Mouse (Mus musculus): ENCODE measurements around the gene Dok7. TPM values are rescaled to one million over a fixed set of nuclear protein-coding genes. Genes with fewer than 3 reads are reported as not detected.

Gene Dok7
- polyA plus RNA-seq, 2 experiments: 4.7 to 11.0 TPM

DNA sequence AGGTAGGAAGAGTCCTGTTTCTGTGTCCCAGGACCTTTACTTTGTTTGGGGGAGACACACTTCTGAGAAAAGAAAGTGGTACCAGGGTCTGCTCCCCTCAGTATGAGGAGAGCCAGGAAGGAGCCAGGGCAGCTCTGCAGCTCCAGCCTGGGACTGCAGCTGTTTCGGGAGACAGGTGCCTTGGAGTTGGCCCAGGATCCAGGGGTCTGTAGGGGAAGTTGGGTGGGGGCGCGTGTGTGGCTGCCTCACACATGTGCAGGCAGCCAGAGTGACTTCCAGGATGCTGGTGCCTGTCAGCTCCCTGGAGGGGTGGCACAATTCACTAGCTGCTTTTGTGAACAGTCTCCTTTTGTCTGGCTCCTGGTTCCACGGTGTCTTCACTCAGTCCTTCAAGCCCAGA lies 1.0 kb downstream of the Dok7 start:
- H3K9ac ChIP-seq (ENCODE audit: low read depth, low read length, severe bottlenecking): no peak overlapping the region; the same call in 1 of the 2 replicates
- H3K27me3 ChIP-seq (ENCODE audit: control insufficient read depth, insufficient read depth, low read length): peaks cover 19% of the 10 kb centered on the region
- ATAC-seq (ENCODE audit: low FRiP score, low read depth): peak; percentile 48; the same call in 1 of the 2 replicates
- no peak for TF ChIP-seq POLR2A (IDR thresholded peaks at IDR 0.05; ENCODE audit: borderline replicate concordance, extremely low read depth, insufficient read depth, insufficient read length)
- WGBS: 29% methylated on average over 2 of the region's 4 CpGs
- H3K36me3 ChIP-seq (ENCODE audit: control insufficient read depth, insufficient read depth, low read length): no peaks in the 10 kb centered on the region
- no peak overlapping the region for H3K27ac ChIP-seq (replicated peaks; ENCODE audit: low read depth, low read length)
- peak overlapping the region; percentile 56 for H3K4me3 ChIP-seq (replicated peaks; ENCODE audit: low read length)
- DNase-seq (ENCODE audit: low spot score): peak; percentile 30
- H3K9me3 ChIP-seq (ENCODE audit: control insufficient read depth, low read length): no peaks in the 10 kb centered on the region
- 0 out of 2 replicates have a peak, but pooled peaks cover 3% of the 10 kb centered on the region for H3K4me1 ChIP-seq (ENCODE audit: control insufficient read depth, insufficient read depth, low read length)
- peak overlapping the region; percentile 96 for H3K4me2 ChIP-seq (replicated peaks; ENCODE audit: low read depth, low read length, severe bottlenecking)

DNA sequence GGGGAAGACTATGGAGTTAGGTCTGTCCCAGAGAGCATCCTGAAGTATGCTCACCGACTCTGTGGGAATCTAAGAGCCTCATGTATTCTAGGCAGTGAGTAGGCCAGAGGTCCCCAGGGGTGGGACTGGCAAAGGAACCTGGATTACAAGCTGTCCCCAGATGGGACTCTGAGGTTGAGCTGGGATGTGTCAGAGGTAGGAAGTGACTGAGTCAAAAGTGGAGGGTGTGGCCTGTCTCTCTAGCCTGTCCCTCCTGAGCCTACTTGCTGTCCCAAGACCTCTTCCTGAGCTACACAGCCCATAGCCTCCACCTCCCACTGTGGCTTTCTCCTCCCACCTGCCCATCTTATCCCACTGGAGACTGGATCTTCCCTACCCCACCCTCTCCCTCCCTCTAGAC lies 1.6 kb downstream of the Dok7 start:
- Histone ChIP-seq H3K36me3 (ENCODE audit: control insufficient read depth, insufficient read depth, low read length) (no peaks in the 10 kb centered on the region), H3K4me1 (ENCODE audit: control insufficient read depth, insufficient read depth, low read length) (0 out of 2 replicates have a peak, but pooled peaks cover 3% of the 10 kb centered on the region), H3K27ac (replicated peaks; ENCODE audit: low read depth, low read length) (no peak overlapping the region), H3K4me2 (replicated peaks; ENCODE audit: low read depth, low read length, severe bottlenecking) (no peak overlapping the region), H3K4me3 (replicated peaks; ENCODE audit: low read length) (no peak overlapping the region), H3K27me3 (ENCODE audit: control insufficient read depth, insufficient read depth, low read length) (peaks cover 19% of the 10 kb centered on the region), H3K9me3 (ENCODE audit: control insufficient read depth, low read length) (no peaks in the 10 kb centered on the region), H3K9ac (ENCODE audit: low read depth, low read length, severe bottlenecking) (no peak overlapping the region; the same call in 1 of the 2 replicates)
- no peak for TF ChIP-seq POLR2A (IDR thresholded peaks at IDR 0.05; ENCODE audit: borderline replicate concordance, extremely low read depth, insufficient read depth, insufficient read length)
- DNase-seq (ENCODE audit: low spot score): no peak
- 44% methylated on average over 1 of the region's 1 CpGs for WGBS
- no peak for ATAC-seq (ENCODE audit: low FRiP score, low read depth)

DNA sequence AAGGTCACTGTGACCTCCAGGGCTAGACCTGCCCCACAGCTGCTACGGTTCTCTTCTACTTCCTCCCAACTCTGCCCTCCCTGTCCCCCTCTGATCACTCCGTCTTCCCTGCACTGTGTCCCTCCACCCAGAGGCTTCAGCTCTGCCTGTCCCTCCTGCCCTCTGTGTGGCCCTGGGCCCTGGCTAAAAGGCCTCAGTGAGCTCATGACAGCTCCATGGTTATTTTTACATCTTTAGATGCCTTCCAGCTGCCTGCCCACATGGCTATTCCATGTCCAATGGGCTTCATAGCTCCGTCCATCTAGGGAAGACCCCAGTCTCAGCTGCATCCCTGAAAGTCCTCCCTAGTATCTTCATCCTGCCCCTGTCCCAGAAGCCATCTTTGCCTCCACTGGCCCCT lies 3.5 kb downstream of the Dok7 start:
- 0 out of 2 replicates have a peak, but pooled peaks cover 3% of the 10 kb centered on the region for H3K4me1 ChIP-seq (ENCODE audit: control insufficient read depth, insufficient read depth, low read length)
- H3K36me3 ChIP-seq (ENCODE audit: control insufficient read depth, insufficient read depth, low read length): no peaks in the 10 kb centered on the region
- DNase-seq (ENCODE audit: low spot score) (no peak), ATAC-seq (ENCODE audit: low FRiP score, low read depth) (no peak)
- peaks cover 19% of the 10 kb centered on the region for H3K27me3 ChIP-seq (ENCODE audit: control insufficient read depth, insufficient read depth, low read length)
- no peak overlapping the region for H3K4me3 ChIP-seq (replicated peaks; ENCODE audit: low read length)
- no peaks in the 10 kb centered on the region for H3K9me3 ChIP-seq (ENCODE audit: control insufficient read depth, low read length)
- WGBS: 71% methylated on average over 3 of the region's 3 CpGs
- no peak overlapping the region for H3K27ac ChIP-seq (replicated peaks; ENCODE audit: low read depth, low read length)
- H3K4me2 ChIP-seq (replicated peaks; ENCODE audit: low read depth, low read length, severe bottlenecking): no peak overlapping the region
- no peak for TF ChIP-seq POLR2A (IDR thresholded peaks at IDR 0.05; ENCODE audit: borderline replicate concordance, extremely low read depth, insufficient read depth, insufficient read length)
- no peak overlapping the region for H3K9ac ChIP-seq (ENCODE audit: low read depth, low read length, severe bottlenecking)

DNA sequence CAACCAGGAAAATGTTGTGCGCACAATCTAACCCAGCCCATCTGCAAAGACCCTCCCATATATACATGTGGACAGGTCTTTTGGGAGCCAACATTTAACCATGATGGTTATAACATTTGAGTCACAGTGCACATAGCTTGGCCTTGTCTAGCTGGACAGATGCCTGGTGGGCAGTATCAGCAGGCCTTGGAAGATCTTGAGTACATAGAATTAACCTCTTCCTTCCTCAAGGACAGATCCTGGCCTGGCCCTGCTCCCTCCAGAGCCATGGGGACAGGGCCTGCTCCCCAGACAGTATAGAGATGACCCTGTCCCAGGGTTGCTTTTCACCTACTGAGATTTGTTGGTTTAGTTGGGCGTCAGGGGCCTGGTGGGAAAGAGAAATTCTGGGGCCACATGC lies 13.3 kb downstream of the Dok7 start:
- H3K9ac ChIP-seq (ENCODE audit: low read depth, low read length, severe bottlenecking): no peak overlapping the region
- H3K9me3 ChIP-seq (ENCODE audit: control insufficient read depth, low read length): no peaks in the 10 kb centered on the region
- no peak overlapping the region for H3K27ac ChIP-seq (replicated peaks; ENCODE audit: low read depth, low read length)
- no peaks in the 10 kb centered on the region for H3K27me3 ChIP-seq (ENCODE audit: control insufficient read depth, insufficient read depth, low read length)
- H3K4me3 ChIP-seq (replicated peaks; ENCODE audit: low read length): no peak overlapping the region
- H3K4me1 ChIP-seq (ENCODE audit: control insufficient read depth, insufficient read depth, low read length): no peaks in the 10 kb centered on the region
- no peak for ATAC-seq (ENCODE audit: low FRiP score, low read depth)
- DNase-seq (ENCODE audit: low spot score): no peak
- no peaks in the 10 kb centered on the region for H3K36me3 ChIP-seq (ENCODE audit: control insufficient read depth, insufficient read depth, low read length)
- TF ChIP-seq POLR2A (IDR thresholded peaks at IDR 0.05; ENCODE audit: borderline replicate concordance, extremely low read depth, insufficient read depth, insufficient read length): no peak
- no peak overlapping the region for H3K4me2 ChIP-seq (replicated peaks; ENCODE audit: low read depth, low read length, severe bottlenecking)
- 84% methylated on average over 2 of the region's 2 CpGs for WGBS

DNA sequence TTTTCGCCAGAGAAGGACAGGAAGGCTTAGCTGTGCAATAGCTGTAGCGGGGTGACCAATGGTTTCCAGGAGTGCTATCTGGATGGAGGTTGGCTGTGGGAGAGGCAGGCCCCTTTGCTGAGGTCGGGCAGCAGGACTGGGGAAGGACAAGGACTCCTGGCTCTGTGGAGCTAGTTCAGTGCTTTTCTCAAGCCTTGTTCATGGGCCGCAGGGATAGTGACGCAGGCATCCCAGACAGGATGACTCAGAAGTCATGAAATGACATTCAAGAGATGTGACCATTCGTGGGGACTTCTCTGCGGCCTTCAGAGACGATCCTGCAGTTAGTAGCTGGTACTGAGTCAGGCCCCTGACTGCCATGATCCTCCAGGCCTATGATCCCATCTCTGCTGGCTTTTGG lies 13.7 kb downstream of the Dok7 start:
- Histone ChIP-seq H3K9ac (ENCODE audit: low read depth, low read length, severe bottlenecking) (no peak overlapping the region), H3K27me3 (ENCODE audit: control insufficient read depth, insufficient read depth, low read length) (no peaks in the 10 kb centered on the region), H3K36me3 (ENCODE audit: control insufficient read depth, insufficient read depth, low read length) (no peaks in the 10 kb centered on the region), H3K4me2 (replicated peaks; ENCODE audit: low read depth, low read length, severe bottlenecking) (no peak overlapping the region), H3K4me3 (replicated peaks; ENCODE audit: low read length) (no peak overlapping the region), H3K9me3 (ENCODE audit: control insufficient read depth, low read length) (no peaks in the 10 kb centered on the region), H3K27ac (replicated peaks; ENCODE audit: low read depth, low read length) (no peak overlapping the region), H3K4me1 (ENCODE audit: control insufficient read depth, insufficient read depth, low read length) (no peaks in the 10 kb centered on the region)
- TF ChIP-seq POLR2A (IDR thresholded peaks at IDR 0.05; ENCODE audit: borderline replicate concordance, extremely low read depth, insufficient read depth, insufficient read length): no peak
- 86% methylated on average over 8 of the region's 8 CpGs for WGBS
- DNase-seq (ENCODE audit: low spot score): no peak
- ATAC-seq (ENCODE audit: low FRiP score, low read depth): no peak

DNA sequence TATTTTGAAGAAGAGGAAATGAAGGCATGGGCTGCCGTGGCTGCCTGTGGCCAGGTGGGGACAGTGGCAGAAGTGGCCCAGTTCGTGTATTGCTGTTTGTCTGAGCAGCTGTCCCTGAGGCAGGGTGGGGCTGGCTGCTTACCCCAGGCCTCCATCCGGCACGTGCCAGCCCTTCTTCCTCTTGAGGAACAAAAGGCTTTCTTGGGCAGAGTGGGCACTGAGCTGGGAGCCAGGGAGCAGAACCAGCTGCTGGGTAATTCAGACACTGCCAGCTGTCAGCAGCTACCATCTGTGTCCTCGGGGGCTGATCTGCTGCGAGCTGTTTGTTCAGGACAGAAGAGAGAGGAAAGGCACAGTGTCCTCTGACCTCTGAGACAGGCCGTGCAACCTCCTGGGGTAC lies 14.4 kb downstream of the Dok7 start:
- Histone ChIP-seq H3K9me3 (ENCODE audit: control insufficient read depth, low read length) (no peaks in the 10 kb centered on the region), H3K9ac (ENCODE audit: low read depth, low read length, severe bottlenecking) (no peak overlapping the region), H3K4me2 (replicated peaks; ENCODE audit: low read depth, low read length, severe bottlenecking) (no peak overlapping the region), H3K4me1 (ENCODE audit: control insufficient read depth, insufficient read depth, low read length) (no peaks in the 10 kb centered on the region), H3K36me3 (ENCODE audit: control insufficient read depth, insufficient read depth, low read length) (no peaks in the 10 kb centered on the region), H3K4me3 (replicated peaks; ENCODE audit: low read length) (no peak overlapping the region), H3K27me3 (ENCODE audit: control insufficient read depth, insufficient read depth, low read length) (no peaks in the 10 kb centered on the region), H3K27ac (replicated peaks; ENCODE audit: low read depth, low read length) (no peak overlapping the region)
- no peak for TF ChIP-seq POLR2A (IDR thresholded peaks at IDR 0.05; ENCODE audit: borderline replicate concordance, extremely low read depth, insufficient read depth, insufficient read length)
- 62% methylated on average over 7 of the region's 7 CpGs for WGBS
- peak; percentile 14 for DNase-seq (ENCODE audit: low spot score)
- no peak for ATAC-seq (ENCODE audit: low FRiP score, low read depth)
